ENCODE assay signal across 16 mouse cellular contexts in genomic region chr12:31984206-31984605, GRCm38 (mm10). TPM values are rescaled to one million over a fixed set of nuclear protein-coding genes. Genes with fewer than 3 reads are reported as not detected.
DNase-seq lines count a peak whose midpoint lies in the region; ATAC-seq and TF ChIP-seq lines count a peak whose summit lies in the region.
"Had no signal": no experiment of that assay in that cellular context is flagged by ENCODE, and none has a peak within 500 bp of the region (broad histone marks: within the 10 kb centered on the region; RNA-seq: fewer than 3 reads in every experiment).

No protein-coding gene starts in this region.

- H3K9me3 ChIP-seq in hindbrain, postnatal 0 days (ENCODE audit: low read length), result no peaks in the 10 kb centered on the region
- no peaks in the 10 kb centered on the region for H3K9me3 ChIP-seq in hindbrain, embryonic 14.5 days (ENCODE audit: control insufficient read depth, low read length)
- H3K9me3 ChIP-seq in forebrain, postnatal 0 days (ENCODE audit: low read length), result no peaks in the 10 kb centered on the region
- H3K9me3 ChIP-seq: embryonic facial prominence, embryonic 10.5 days; heart, embryonic 10.5 days; intestine, embryonic 15.5 days; limb, embryonic 12.5 days; liver, embryonic 15.5 days had no signal

- H3K27me3 ChIP-seq in hindbrain, postnatal 0 days (ENCODE audit: insufficient read depth, low read length), result no peaks in the 10 kb centered on the region
- H3K27me3 ChIP-seq in hindbrain, embryonic 14.5 days (ENCODE audit: control insufficient read depth, insufficient read depth, low read length), result no peaks in the 10 kb centered on the region
- no peaks in the 10 kb centered on the region for H3K27me3 ChIP-seq in forebrain, postnatal 0 days (ENCODE audit: insufficient read depth, low read length)
- H3K27me3 ChIP-seq: intestine, embryonic 15.5 days; limb, embryonic 12.5 days; liver, embryonic 15.5 days had no signal

- H3K4me2 ChIP-seq in hindbrain, postnatal 0 days (ENCODE audit: low read depth, low read length), result no peak overlapping the region
- no peak overlapping the region for H3K4me2 ChIP-seq in hindbrain, embryonic 14.5 days (replicated peaks)
- no peak overlapping the region for H3K4me2 ChIP-seq in forebrain, postnatal 0 days (ENCODE audit: low read depth)
- H3K4me2 ChIP-seq: intestine, embryonic 15.5 days; limb, embryonic 12.5 days; liver, embryonic 15.5 days had no signal

- H3K4me3 ChIP-seq in hindbrain, postnatal 0 days (ENCODE audit: low read length), result no peak overlapping the region
- H3K4me3 ChIP-seq in hindbrain, embryonic 14.5 days (replicated peaks; ENCODE audit: low read length), result no peak overlapping the region
- no peak overlapping the region for H3K4me3 ChIP-seq in forebrain, postnatal 0 days (ENCODE audit: low read depth, low read length)
- H3K4me3 ChIP-seq: embryonic facial prominence, embryonic 10.5 days; erythroblast, embryonic 14.5 days; heart, embryonic 10.5 days; intestine, embryonic 15.5 days; limb, embryonic 12.5 days; liver, embryonic 15.5 days had no signal

- TF ChIP-seq CTCF in hindbrain, postnatal 0 days (IDR thresholded peaks at IDR 0.05; ENCODE audit: low read depth), result no peak
- no peak for TF ChIP-seq CTCF in forebrain, postnatal 0 days (IDR thresholded peaks at IDR 0.05; ENCODE audit: low read depth)

- H3K36me3 ChIP-seq in hindbrain, postnatal 0 days (ENCODE audit: insufficient read depth, low read length), result no peaks in the 10 kb centered on the region
- H3K36me3 ChIP-seq in hindbrain, embryonic 14.5 days (replicated peaks; ENCODE audit: control insufficient read depth, insufficient read depth), result peaks cover 6% of the 10 kb centered on the region; the same call in 1 of the 2 replicates
- H3K36me3 ChIP-seq in forebrain, postnatal 0 days (ENCODE audit: insufficient read depth), result no peaks in the 10 kb centered on the region
- H3K36me3 ChIP-seq: heart, embryonic 10.5 days; intestine, embryonic 15.5 days; limb, embryonic 12.5 days had no signal

- H3K4me1 ChIP-seq in hindbrain, postnatal 0 days (ENCODE audit: insufficient read depth, low read length), result no peaks in the 10 kb centered on the region; the same call in 1 of the 2 replicates
- H3K4me1 ChIP-seq in hindbrain, embryonic 14.5 days (replicated peaks; ENCODE audit: control insufficient read depth, insufficient read depth, low read length), result peaks cover 14% of the 10 kb centered on the region; the same call in 1 of the 2 replicates
- peaks cover 21% of the 10 kb centered on the region for H3K4me1 ChIP-seq in forebrain, postnatal 0 days (ENCODE audit: insufficient read depth)
- H3K4me1 ChIP-seq: limb, embryonic 12.5 days had no signal

- ATAC-seq in hindbrain, postnatal 0 days, result peak; percentile 10; the same call in 1 of the 2 replicates
- no peak for ATAC-seq in hindbrain, embryonic 14.5 days (ENCODE audit: low FRiP score)
- ATAC-seq in forebrain, postnatal 0 days, result peak; percentile 26; the same call in 1 of the 2 replicates
- ATAC-seq: intestine, embryonic 15.5 days; lung, postnatal 0 days had no signal

- intact Hi-C loops in left cerebral cortex, postnatal 4 days (cut with DNase I), result no loop called here

- DNase-seq in cerebellum, postnatal 14 days, result peak; percentile 22 to 35
- DNase-seq in cerebellum, adult 11-12 months, result no peak
- DNase-seq in hindbrain, postnatal 0 days (ENCODE audit: low spot score), result peak; percentile 18
- no peak for DNase-seq in hindbrain, embryonic 14.5 days (ENCODE audit: low spot score)
- peak; percentile 53 for DNase-seq in left cerebral cortex, postnatal 4 days
- no peak for DNase-seq in left cerebral cortex, adult 9 months (ENCODE audit: low spot score in 2 of 2)
- no peak for DNase-seq in forebrain, postnatal 0 days
- no peak for DNase-seq in urinary bladder, postnatal 14 days (ENCODE audit: low spot score)
- DNase-seq: thymus, adult 18-20 months had no signal

- H3K9ac ChIP-seq in hindbrain, postnatal 0 days (replicated peaks; ENCODE audit: low read length), result no peak overlapping the region
- H3K9ac ChIP-seq in hindbrain, embryonic 14.5 days, result no peak overlapping the region
- no peak overlapping the region for H3K9ac ChIP-seq in forebrain, postnatal 0 days
- H3K9ac ChIP-seq: intestine, embryonic 15.5 days; limb, embryonic 12.5 days; liver, embryonic 15.5 days had no signal

- 35% methylated on average over 2 of the region's 2 CpGs for WGBS in hindbrain, postnatal 0 days
- WGBS in hindbrain, embryonic 14.5 days, result 60% methylated on average over 2 of the region's 2 CpGs
- 30% methylated on average over 2 of the region's 2 CpGs for WGBS in forebrain, postnatal 0 days

- no peak overlapping the region for H3K27ac ChIP-seq in hindbrain, postnatal 0 days
- H3K27ac ChIP-seq in hindbrain, embryonic 14.5 days, result no peak overlapping the region; the same call in 1 of the 2 replicates
- peak overlapping the region; percentile 59 for H3K27ac ChIP-seq in forebrain, postnatal 0 days (ENCODE audit: low read depth, low read length)
- H3K27ac ChIP-seq: embryonic facial prominence, embryonic 10.5 days; intestine, embryonic 15.5 days; limb, embryonic 12.5 days; liver, embryonic 15.5 days had no signal

RNA-seq across cellular contexts. Expression of gene Hbp1, which starts 33.9 kb away (rescaled TPM):
- total RNA-seq in hindbrain, postnatal 0 days (2014; rRNA removed), result 49.7 and 50.5 TPM in 2 replicates
- polyA plus RNA-seq in hindbrain, postnatal 0 days (2015; fragmentation: Nextera tagmentation; extraction: Ambion mirVana), result 40.3 and 41.9 TPM in 2 replicates
- 49.0 and 51.5 TPM in 2 replicates for polyA plus RNA-seq in hindbrain, embryonic 14.5 days (2014; fragmentation: Nextera tagmentation; extraction: Ambion mirVana)
- total RNA-seq in left cerebral cortex, postnatal 4 days (2021), result 10 to 100 TPM; 20.5 to 21.6 TPM
- total RNA-seq in forebrain, postnatal 0 days (2014; rRNA removed), result 46.5 and 48.4 TPM in 2 replicates
- 33.0 and 38.5 TPM in 2 replicates for polyA plus RNA-seq in forebrain, postnatal 0 days (2015; fragmentation: Nextera tagmentation; extraction: Ambion mirVana)

Comparison
In these comparisons a context has a peak if more than half of its experiments do, and no peak if none do; other contexts are left out.
1. DNase-seq: peak in cerebellum, postnatal 14 days (2 of 2), hindbrain, postnatal 0 days (single experiment) and left cerebral cortex, postnatal 4 days (single experiment); none in cerebellum, adult 11-12 months (single experiment), hindbrain, embryonic 14.5 days (single experiment), left cerebral cortex, adult 9 months (0 of 2), forebrain, postnatal 0 days (single experiment) and urinary bladder, postnatal 14 days (single experiment).